Mouse (Mus musculus) c-Kit-positive CD71-positive TER-119-positive erythroid progenitor cells, embryonic 14.5 days (primary cell): ENCODE data around the gene Kcnd2.

Experiments
- DNase-seq: peaks from one replicate; pipeline ENCODE4 v3.0.0-alpha.2; 2013; ENCODE audit warnings: low spot score

Kcnd2 gene

DNA sequence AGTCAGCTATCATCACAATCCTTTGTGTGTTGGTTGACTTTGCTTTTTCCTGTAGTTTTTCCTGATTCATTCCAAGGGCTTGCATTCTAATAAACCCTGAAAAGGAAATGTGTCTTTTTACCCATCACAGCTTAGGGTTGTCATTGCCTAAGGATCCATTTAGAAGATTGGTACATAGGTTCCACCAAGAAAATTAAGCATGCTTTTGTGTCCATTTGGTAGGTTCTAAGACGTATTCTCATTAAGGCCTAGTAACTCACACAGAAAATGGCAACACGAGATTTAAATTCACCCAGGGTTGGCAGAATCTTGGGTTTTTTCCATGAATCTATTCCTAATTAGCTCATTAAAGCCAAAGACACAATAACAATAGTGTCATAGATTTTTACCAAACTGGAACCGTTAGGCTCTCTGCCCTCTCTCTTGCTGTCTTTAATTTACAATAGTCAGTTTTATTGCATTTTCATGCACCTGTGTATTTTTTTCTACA, 477.6 kb downstream of the Kcnd2 start:
- DNase-seq: no peak

DNA sequence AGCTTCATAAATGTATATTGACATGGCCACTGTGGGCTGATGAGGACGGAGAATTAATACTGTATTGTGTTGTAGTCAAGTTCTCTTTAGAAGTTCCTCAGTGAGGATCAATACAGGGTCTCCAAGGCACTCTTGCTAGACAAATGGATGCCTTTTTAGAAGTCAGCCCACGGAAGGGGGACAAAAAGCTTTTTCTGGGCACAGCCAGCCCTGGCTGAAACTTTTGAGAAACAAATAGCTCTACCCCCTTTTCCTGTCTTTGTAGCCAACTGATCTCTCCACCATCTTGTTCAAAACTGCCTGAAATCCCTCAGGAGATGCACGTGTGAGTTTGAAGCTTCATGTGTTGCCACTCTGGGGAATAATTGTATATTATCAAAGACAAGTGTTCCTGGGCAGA, 482.3 kb downstream of the Kcnd2 start:
- DNase-seq: no peak

DNA sequence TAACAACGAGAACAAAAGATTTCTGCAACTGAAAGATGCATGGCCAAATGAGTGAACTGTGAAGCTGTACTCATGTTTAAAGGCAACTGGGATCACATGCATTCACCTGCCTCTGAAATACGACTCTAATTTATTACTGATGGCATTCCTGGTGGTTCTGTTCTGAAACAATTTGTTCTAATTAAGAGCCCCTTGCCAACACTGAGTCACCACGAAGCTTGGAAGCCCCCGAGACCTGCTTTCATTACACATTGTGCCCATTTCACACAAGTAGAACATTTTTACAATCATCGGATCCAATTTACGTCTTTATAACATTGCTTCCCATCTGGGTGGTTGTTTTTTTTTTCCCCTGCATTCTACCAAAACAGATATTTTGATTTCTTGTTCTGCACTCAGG, 485.8 kb downstream of the Kcnd2 start:
- no peak for DNase-seq

DNA sequence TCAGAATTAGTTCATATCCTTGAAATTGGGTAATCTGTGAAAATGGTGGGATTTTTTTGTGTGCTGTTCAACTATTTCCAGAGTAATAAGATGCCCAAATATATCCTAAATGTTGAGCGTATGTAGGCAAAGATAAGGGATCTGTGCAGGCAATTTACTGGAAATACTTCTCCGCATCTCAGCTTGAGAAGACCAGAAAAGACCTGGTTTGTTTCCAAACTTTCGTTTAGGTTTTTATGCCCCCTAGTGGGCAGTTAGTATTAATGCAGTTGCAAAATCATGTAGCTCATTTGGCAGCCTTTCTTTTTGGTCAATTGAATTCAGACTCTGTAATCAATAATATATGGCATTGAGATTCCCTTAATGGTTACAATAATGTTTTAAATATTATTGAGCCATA, 493.9 kb downstream of the Kcnd2 start:
- DNase-seq: peak; percentile 1

DNA sequence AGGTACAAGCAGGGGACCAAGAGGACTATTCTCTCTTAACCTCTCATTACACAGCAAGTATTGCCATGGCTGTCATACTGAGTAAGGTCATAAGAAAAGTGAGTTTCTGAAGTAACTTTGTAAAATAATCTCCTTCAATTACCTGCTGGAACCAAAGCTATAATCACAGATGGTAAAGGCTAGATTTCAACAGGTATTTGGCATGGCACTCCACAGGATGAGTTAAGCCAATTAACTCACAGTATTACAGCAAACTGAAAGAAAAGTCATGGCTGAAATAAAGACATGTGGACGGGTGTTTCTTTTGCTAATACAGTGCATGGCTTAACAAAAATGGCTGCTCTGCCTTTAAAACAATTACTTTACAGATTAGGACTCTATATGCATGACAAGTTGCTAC, 503.8 kb downstream of the Kcnd2 start:
- DNase-seq: no peak

DNA sequence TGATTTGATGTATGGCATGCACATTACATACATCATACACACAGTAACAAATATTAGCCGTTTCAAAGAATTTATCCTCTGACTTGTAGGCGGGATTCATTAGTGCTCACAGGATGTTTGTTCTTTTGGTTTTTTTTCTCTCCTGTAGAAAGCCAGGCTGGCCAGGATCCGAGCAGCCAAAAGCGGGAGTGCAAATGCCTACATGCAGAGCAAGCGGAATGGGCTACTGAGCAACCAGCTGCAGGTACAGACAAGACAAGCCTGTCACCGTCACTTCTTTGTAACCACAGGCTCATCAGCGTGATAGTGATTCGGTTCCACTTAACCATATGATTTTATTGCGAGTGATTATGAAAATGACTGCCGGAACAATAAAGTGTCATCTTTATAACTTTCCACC, 506.9 kb downstream of the Kcnd2 start:
- no peak for DNase-seq

DNA sequence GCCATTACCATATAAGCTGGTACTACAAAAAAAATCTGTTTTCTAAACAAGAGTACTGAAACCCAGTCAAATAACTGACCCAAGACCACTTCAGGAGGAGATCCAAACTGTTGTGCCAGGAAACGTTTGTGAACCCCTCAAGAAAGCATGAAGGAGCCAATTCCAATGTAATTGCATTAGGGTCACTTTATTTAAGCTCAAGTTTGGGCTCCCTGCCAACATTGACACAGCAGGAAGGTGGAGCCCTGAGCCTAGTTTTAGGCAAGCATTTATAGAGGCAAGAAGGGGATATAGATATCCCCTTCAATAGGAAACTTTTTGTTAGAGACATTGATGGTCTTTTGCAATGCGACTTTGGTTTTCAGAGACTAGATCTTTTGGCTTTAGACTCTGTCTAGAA, 525.3 kb downstream of the Kcnd2 start:
- DNase-seq: no peak

DNA sequence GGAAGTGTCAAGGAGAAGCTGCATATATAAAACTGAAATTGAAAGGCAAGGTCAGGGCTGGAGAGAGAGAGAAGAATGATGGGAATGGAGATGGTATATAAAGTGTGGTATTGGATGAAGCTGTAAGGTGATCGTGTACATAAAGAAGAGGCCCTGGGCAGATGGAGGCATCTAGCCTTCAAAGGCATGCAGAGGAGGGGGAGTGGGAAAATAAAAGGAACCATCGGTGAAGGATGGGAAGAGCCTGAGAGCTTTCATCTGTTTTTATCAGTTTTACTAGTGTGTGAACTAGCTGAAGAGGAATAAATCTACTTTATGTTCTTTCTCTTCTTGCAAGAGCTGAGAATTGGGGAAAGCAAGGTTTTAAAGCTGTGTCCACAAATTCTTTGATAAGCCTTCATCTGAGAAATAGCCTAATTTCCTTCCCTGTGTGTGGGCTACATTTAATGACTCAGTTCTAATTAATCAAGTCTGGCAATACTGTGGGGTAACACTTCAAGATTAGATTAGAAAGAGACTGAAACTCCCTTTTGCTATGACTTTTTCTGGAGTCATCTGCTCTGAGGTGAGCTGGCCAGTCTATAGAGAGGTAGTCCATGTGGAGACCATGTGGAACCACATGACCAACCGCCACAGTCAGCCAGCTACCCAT, 529.4 kb downstream of the Kcnd2 start:
- DNase-seq: no peak

DNA sequence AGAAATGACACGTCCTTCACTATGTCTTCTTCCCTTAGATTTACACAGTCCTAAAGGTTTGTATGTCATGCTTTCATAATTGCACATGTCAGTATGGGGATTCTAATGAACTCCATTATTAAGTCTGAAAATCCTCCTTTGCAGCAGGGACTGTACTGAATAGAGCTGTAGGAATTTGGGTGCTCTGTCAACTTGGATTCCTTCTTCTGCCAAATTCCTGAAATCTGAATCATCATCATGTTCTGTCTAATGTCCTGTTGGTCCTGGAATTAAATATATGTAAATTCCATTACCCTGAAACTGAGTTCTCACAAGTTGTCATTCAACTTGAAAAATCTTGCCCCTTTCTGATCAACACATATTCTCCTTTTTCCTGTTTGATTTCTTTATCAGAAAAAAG, 532.2 kb downstream of the Kcnd2 start:
- no peak for DNase-seq

DNA sequence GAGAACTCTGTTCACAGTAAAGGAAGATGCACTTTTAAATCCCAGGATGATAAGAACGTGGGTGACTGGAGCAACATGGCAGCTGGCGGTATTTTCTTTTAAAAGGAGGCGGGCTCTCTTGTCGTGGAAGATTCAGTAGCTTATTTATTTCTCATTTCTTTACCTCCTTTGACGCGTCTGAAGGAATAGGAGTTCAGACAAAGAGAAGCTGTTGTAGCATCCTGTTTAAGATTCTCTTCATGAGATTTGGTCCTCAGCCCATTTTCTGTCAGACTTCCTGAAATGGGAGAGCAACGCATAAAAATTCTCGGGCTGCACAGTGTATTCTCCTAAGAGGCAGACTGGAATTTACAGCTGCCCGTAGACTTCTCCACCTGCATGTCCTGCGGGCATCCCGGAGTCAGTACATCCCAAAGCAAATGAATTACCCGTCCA, 552.5 kb downstream of the Kcnd2 start:
- DNase-seq: no peak

DNA sequence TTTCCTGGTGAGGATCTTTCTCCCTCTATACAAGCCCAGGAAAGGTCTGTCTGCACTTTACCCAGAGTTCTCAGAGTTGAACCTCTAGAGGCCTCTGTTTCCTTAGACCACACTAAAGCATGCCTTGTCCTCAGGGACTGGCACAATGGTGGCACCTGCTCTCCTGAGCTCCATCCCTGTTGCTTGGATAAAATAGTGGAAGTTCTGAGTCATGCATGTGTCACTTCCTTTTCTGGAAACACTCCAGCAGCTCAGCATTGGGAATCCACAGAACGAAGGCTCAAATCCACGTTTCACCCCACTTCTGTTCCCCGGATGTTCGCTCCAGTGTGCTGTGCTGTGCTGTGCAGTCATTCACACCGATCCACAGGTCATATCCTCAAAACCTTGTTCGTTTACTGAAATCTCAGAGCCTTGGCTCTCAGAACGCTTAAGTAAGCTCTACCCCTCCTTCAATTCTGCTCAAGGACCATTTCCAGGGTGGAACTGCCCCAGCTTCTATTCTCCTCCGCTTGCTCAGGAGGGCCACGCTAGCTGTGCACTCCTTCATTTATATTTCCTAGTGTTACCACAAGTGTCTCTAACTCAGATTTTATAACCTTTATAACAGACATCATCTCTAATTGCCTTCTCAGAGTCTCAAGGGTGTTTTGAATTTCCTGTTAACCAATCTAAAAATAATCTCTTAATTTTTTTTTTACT, 553.6 kb downstream of the Kcnd2 start:
- DNase-seq: no peak

DNA sequence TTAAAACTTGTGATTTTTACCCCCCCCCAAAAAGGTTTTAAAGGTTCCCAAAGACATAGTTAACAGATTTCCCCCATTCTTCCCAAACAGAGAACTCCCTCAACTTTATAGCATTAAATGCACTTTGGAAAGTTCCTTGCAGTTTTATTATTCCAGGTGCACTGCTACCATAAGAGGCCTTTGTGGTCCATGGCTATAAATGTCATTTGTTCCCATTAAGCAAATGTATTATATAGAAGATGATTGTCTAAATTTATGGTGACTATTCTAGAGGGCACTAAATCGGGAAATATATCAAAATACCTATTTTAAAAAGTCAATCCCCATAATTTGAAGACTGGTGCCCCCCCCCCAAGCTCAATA, 554.1 kb downstream of the Kcnd2 start:
- no peak for DNase-seq

DNA sequence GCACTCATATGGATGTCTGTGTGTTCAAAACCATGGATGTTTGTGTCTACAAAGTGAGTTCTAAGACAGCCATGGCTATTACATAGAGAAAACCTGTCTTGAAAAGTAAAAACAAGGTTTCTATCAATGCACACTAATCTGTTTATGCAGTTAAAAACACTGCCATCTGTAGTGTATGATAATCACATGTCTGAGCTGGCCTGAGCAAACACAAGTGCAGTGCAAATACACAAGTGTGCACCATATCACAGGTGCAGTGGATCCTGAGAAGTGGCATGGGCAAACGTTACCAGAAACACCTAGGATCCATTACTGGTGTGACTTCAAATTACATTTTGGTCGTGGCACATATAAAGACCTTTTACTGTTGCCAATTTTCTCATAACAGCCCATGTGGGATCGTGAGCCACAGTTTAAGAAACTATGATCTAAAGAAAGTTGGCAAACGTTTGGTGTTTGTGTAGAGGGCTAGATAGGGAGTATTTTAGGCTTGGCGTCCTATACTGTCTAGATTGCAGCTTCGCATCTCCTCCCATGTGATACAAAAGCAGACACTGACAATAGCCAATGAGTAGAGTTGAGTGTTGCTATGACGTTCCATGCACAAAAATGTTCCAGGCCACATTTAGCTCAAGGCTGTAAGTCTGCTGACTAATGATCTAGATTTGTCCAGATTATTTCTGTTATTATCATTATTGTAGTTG, 559.1 kb downstream of the Kcnd2 start:
- DNase-seq: no peak
